Mouse (Mus musculus) liver, adult 2 months (tissue): ENCODE results near the gene P4hb. TPM values are rescaled to one million over a fixed set of nuclear protein-coding genes. Genes with fewer than 3 reads are reported as not detected.
"Not testable (repeated sequence)": the region's sequence is repeated elsewhere in the genome, so short reads cannot be mapped to it uniquely, and the experiment has no call there.

Source experiments
- DNase-seq: peaks from one replicate; pipeline ENCODE4 v3.0.0-alpha.2; 2011; ENCODE audit warnings: low read depth, low spot score; ENCODE audit errors: extremely low read depth
- H3K27ac ChIP-seq: fragments of 200-500 bp; replicated peaks from 2 replicates; pipeline ENCODE4 v1.5.1; 2012; ENCODE audit warnings: low read depth, mild to moderate bottlenecking, control low read depth, inconsistent platforms, low read length; ENCODE audit not compliant: insufficient read depth
- H3K27me3 ChIP-seq: fragments of 200-500 bp; 2 replicates; pipeline ENCODE4 v1.6.1; 2012; ENCODE audit warnings: mild to moderate bottlenecking, moderate library complexity, low read length, inconsistent platforms; ENCODE audit not compliant: control insufficient read depth, insufficient read depth
- H3K36me3 ChIP-seq: fragments of 200-500 bp; 2 replicates; pipeline ENCODE4 v1.6.1; 2012; ENCODE audit warnings: low read length, inconsistent platforms; ENCODE audit not compliant: control insufficient read depth, insufficient read depth
- H3K4me1 ChIP-seq: fragments of 200-500 bp; 2 replicates; pipeline ENCODE4 v1.6.1; 2011; ENCODE audit warnings: low read length; ENCODE audit not compliant: control insufficient read depth, insufficient read depth
- H3K4me3 ChIP-seq: fragments of 200-500 bp; 2 replicates; pipeline ENCODE4 v1.5.1; 2011; ENCODE audit warnings: low read depth, mild to moderate bottlenecking, control low read depth, low read length, moderate library complexity; ENCODE audit not compliant: insufficient read depth
- H3K79me2 ChIP-seq: fragments of 200-500 bp; 2 replicates; pipeline ENCODE4 v1.6.1; 2012; ENCODE audit warnings: inconsistent platforms, mild to moderate bottlenecking, low read length, moderate library complexity; ENCODE audit not compliant: control insufficient read depth, insufficient read depth
- H3K9ac ChIP-seq: fragments of 200-500 bp; 2 replicates; pipeline ENCODE4 v1.6.1; 2012; ENCODE audit warnings: low read depth, mild to moderate bottlenecking, control low read depth, inconsistent platforms, low read length
- CTCF ChIP-seq: fragments of 200-500 bp; IDR thresholded peaks from 2 replicates; pipeline ENCODE4 v1.5.1; 2011; ENCODE audit warnings: low read depth, low read length, control low read depth
- POLR2A ChIP-seq: fragments of 200-500 bp; IDR thresholded peaks from 2 replicates; pipeline ENCODE4 v1.6.1; 2011; ENCODE audit warnings: low read length, control low read depth; ENCODE audit not compliant: insufficient read depth; ENCODE audit errors: extremely low read depth
- WGBS: fragments of 180-500 bp; shearing (Covaris S2); methylation state at CpG from one replicate; pipeline ENCODE4 v1.1.7; 2018; 5-methylcytosine and 5-hydroxymethylcytosine counted together
- polyA plus RNA-seq: library from polyadenylated mRNA; depleted of rRNA; stranded (reverse); fragments of >200 nt; gene quantifications from 2 replicates; pipeline ENCODE4 v1.2.3, GENCODE M21; 2012
- total RNA-seq: library from RNA; depleted of rRNA; stranded (reverse); fragments of >200 nt; gene quantifications from 2 replicates; pipeline ENCODE4 v1.2.3, GENCODE M21; 2014

Gene P4hb
- total and polyA plus RNA-seq, 2 experiments, result 683 to 951 TPM

- Histone ChIP-seq H3K4me3 (no peak overlapping the region), H3K27me3 (no peaks in the 10 kb centered on the region), H3K4me1 (no peaks in the 10 kb centered on the region), H3K79me2 (no peaks in the 10 kb centered on the region), H3K36me3 (peaks cover 20% of the 10 kb centered on the region), H3K9ac (no peak overlapping the region), H3K27ac (no peak overlapping the region)
- 81% methylated on average over 6 of the region's 6 CpGs for WGBS
- DNase-seq, result no peak
- TF ChIP-seq CTCF (no peak), POLR2A (no peak)
Measured at GRCm38 (mm10) chr11:120588531-120588930, 15.5 kb upstream of the P4hb start.

GRCm38 (mm10) chr11:120583937-120584336 is 10.9 kb upstream of the P4hb start:
- H3K36me3 ChIP-seq, result peaks cover 6% of the 10 kb centered on the region

GRCm38 (mm10) chr11:120582982-120583293 is 9.9 kb upstream of the P4hb start:
- 89% methylated on average over 2 of the region's 2 CpGs for WGBS

More at GRCm38 (mm10) chr11:120583937-120584336, 10.9 kb upstream of the P4hb start:
- H3K4me1 ChIP-seq, result peaks cover 20% of the 10 kb centered on the region
- TF ChIP-seq POLR2A (no peak), CTCF (no peak)
- no peak overlapping the region for H3K27ac ChIP-seq
- DNase-seq, result no peak
- H3K27me3 ChIP-seq, result no peaks in the 10 kb centered on the region
- H3K79me2 ChIP-seq, result peaks cover 8% of the 10 kb centered on the region; the same call in 1 of the 2 replicates
- 92% methylated on average over 1 of the region's 1 CpGs for WGBS
- no peak overlapping the region for H3K9ac ChIP-seq
- H3K4me3 ChIP-seq, result no peak overlapping the region

GRCm38 (mm10) chr11:120582268-120582981 is 9.4 kb upstream of the P4hb start:
- H3K9ac ChIP-seq, result peak overlapping the region; percentile 96
- H3K27ac ChIP-seq, result peak overlapping the region; percentile 100
- 62% methylated on average over 8 of the region's 8 CpGs for WGBS
- TF ChIP-seq POLR2A, result no peak
- peak; percentile 48 for TF ChIP-seq CTCF
- no peaks in the 10 kb centered on the region; the same call in 1 of the 2 replicates for H3K36me3 ChIP-seq
- H3K4me1 ChIP-seq, result peaks cover 26% of the 10 kb centered on the region
- H3K27me3 ChIP-seq, result no peaks in the 10 kb centered on the region
- H3K4me3 ChIP-seq, result peak overlapping the region; percentile 87; the same call in 1 of the 2 replicates
- DNase-seq, result no peak
- H3K79me2 ChIP-seq, result peaks cover 14% of the 10 kb centered on the region; the same call in 1 of the 2 replicates

More at GRCm38 (mm10) chr11:120582982-120583293, 9.9 kb upstream of the P4hb start:
- H3K4me1 ChIP-seq, result peaks cover 26% of the 10 kb centered on the region
- H3K9ac ChIP-seq, H3K27me3 ChIP-seq, H3K36me3 ChIP-seq, DNase-seq, H3K4me3 ChIP-seq, H3K27ac ChIP-seq: not testable (repeated sequence)
- peaks cover 14% of the 10 kb centered on the region; the same call in 1 of the 2 replicates for H3K79me2 ChIP-seq

- Histone ChIP-seq H3K27me3 (no peaks in the 10 kb centered on the region), H3K4me1 (peaks cover 26% of the 10 kb centered on the region), H3K79me2 (peaks cover 14% of the 10 kb centered on the region; the same call in 1 of the 2 replicates), H3K27ac (peak within 1 kb of the TSS; percentile 100), H3K9ac (peak within 1 kb of the TSS; percentile 96), H3K36me3 (no peaks in the 10 kb centered on the region; the same call in 1 of the 2 replicates), H3K4me3 (peak within 1 kb of the TSS; percentile 87)
- TF ChIP-seq CTCF (peak; percentile 46), POLR2A (peak; percentile 84)
- DNase-seq, result peak; percentile 52
- 3% methylated on average over 74 of the region's 75 CpGs for WGBS
Measured at GRCm38 (mm10) chr11:120581490-120582267, 8.6 kb upstream of the P4hb start, which contains the start of gene Arhgdia. TSS of gene Arhgdia (minus strand) at chr11:120581624.
